Mouse (Mus musculus): ENCODE results near the gene Isoc2a.

DNA sequence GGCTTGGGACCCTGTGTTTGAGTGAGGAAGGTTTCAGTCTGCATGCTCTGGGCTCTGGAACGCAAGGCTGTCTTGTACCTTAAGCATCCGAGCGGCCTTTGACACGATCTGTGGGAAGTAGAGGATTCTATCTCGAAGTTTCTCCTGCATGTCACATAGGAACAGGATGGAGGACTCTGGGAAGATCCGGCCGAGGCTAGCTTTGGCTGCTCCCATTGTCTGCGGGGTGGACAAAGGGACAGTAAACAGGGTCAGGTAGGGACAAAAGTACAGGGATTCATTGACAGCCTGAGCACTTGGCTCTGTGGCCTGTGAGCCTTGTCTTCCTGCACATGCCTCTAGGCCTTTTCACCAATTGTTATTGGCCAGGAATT lies 25.7 kb upstream of the Isoc2a start:
- TF ChIP-seq POLR2A (IDR thresholded peaks at IDR 0.05; ENCODE audit: low read depth, low read length) (no peak), CTCF (IDR thresholded peaks at IDR 0.05; ENCODE audit: extremely low read depth, insufficient read depth, insufficient read length, insufficient replicate concordance) (no peak)

All from spleen, adult 2 months (tissue).